Mouse (Mus musculus) retina, postnatal 1 day (tissue): ENCODE data around the gene Mbip.

ENCODE experiments used
- DNase-seq: peaks from one replicate; pipeline ENCODE4 v3.0.0-alpha.2; 2012

Gene Mbip

GRCm38 (mm10) chr12:56288548-56288947 is 57.1 kb downstream of the Mbip start:
- no peak for DNase-seq

- DNase-seq = no peak
Observed at GRCm38 (mm10) chr12:56286828-56287227, 58.9 kb downstream of the Mbip start.

- DNase-seq = no peak
Observed at GRCm38 (mm10) chr12:56284210-56284609, 61.5 kb downstream of the Mbip start.

DNA sequence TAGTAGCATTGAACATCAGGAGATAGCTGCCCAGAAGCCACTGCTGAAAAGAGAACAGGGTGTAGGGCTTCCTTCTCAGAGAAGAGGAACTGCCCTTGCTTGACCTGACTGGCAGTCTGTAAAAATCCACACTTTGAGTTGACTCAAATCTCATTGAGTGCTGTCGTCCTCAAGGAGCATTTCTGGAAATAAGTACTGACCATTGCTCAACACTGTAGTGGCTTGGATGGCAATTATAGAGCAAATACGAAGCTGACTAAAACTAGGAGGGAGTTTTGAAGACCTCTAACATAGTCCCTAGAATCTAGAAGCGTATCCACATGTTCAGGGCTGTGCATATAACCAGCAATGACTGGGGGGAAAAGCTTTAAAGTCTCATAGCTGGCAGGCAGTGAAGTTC is 64.0 kb downstream of the Mbip start:
- DNase-seq = no peak
